Mouse (Mus musculus): ENCODE measurements around the gene Ubac2. TPM values are rescaled to one million over a fixed set of nuclear protein-coding genes. Genes with fewer than 3 reads are reported as not detected.

The Ubac2 gene
- polyA plus RNA-seq, 1 experiment from 2014 or later = 43.8 TPM

GRCm38 (mm10) chr14:122023928-122024327 lies 145.5 kb downstream of the Ubac2 start:
- Histone ChIP-seq H3K27ac (ENCODE audit: low read depth, low read length) (no peak overlapping the region), H3K4me2 (no peak overlapping the region), H3K9me3 (ENCODE audit: control insufficient read depth, low read length) (no peaks in the 10 kb centered on the region), H3K27me3 (replicated peaks; ENCODE audit: control insufficient read depth, insufficient read depth, low read length) (no peaks in the 10 kb centered on the region), H3K4me1 (replicated peaks; ENCODE audit: control insufficient read depth, insufficient read depth, low read length) (peaks cover 25% of the 10 kb centered on the region), H3K4me3 (ENCODE audit: low read depth, low read length) (no peak overlapping the region), H3K9ac (ENCODE audit: low read depth, low read length) (no peak overlapping the region), H3K36me3 (ENCODE audit: control insufficient read depth, insufficient read depth, low read length) (peaks cover 5% of the 10 kb centered on the region; the same call in 1 of the 2 replicates)
- ATAC-seq (replicated peaks; ENCODE audit: low FRiP score) (peak; percentile 71), DNase-seq (ENCODE audit: low spot score) (no peak)

GRCm38 (mm10) chr14:122028926-122029745 lies 150.7 kb downstream of the Ubac2 start:
- H3K9me3 ChIP-seq (ENCODE audit: control insufficient read depth, low read length) = no peaks in the 10 kb centered on the region
- no peak overlapping the region for H3K4me3 ChIP-seq (ENCODE audit: low read depth, low read length)
- DNase-seq (ENCODE audit: low spot score) = no peak
- WGBS = 66% methylated on average over 11 of the region's 11 CpGs
- ATAC-seq (replicated peaks; ENCODE audit: low FRiP score) = no peak
- H3K4me2 ChIP-seq = no peak overlapping the region
- no peaks in the 10 kb centered on the region for H3K36me3 ChIP-seq (ENCODE audit: control insufficient read depth, insufficient read depth, low read length)
- H3K27ac ChIP-seq (ENCODE audit: low read depth, low read length) = no peak overlapping the region
- H3K27me3 ChIP-seq (replicated peaks; ENCODE audit: control insufficient read depth, insufficient read depth, low read length) = no peaks in the 10 kb centered on the region
- H3K4me1 ChIP-seq (replicated peaks; ENCODE audit: control insufficient read depth, insufficient read depth, low read length) = peaks cover 8% of the 10 kb centered on the region
- no peak overlapping the region for H3K9ac ChIP-seq (ENCODE audit: low read depth, low read length)

- H3K27ac ChIP-seq (ENCODE audit: low read depth, low read length) = no peak overlapping the region
- 89% methylated on average over 4 of the region's 4 CpGs for WGBS
- H3K4me1 ChIP-seq (replicated peaks; ENCODE audit: control insufficient read depth, insufficient read depth, low read length) = peaks cover 1% of the 10 kb centered on the region; the same call in 1 of the 2 replicates
- H3K27me3 ChIP-seq (replicated peaks; ENCODE audit: control insufficient read depth, insufficient read depth, low read length) = no peaks in the 10 kb centered on the region
- ATAC-seq (replicated peaks; ENCODE audit: low FRiP score) (no peak), DNase-seq (ENCODE audit: low spot score) (no peak)
- no peak overlapping the region for H3K9ac ChIP-seq (ENCODE audit: low read depth, low read length)
- no peak overlapping the region for H3K4me3 ChIP-seq (ENCODE audit: low read depth, low read length)
- H3K36me3 ChIP-seq (ENCODE audit: control insufficient read depth, insufficient read depth, low read length) = no peaks in the 10 kb centered on the region
- H3K4me2 ChIP-seq = no peak overlapping the region
- H3K9me3 ChIP-seq (ENCODE audit: control insufficient read depth, low read length) = no peaks in the 10 kb centered on the region
Observed at GRCm38 (mm10) chr14:122029851-122030250, 151.4 kb downstream of the Ubac2 start.

- Histone ChIP-seq H3K4me3 (ENCODE audit: low read depth, low read length) (no peak overlapping the region), H3K36me3 (ENCODE audit: control insufficient read depth, insufficient read depth, low read length) (no peaks in the 10 kb centered on the region), H3K4me2 (no peak overlapping the region), H3K9me3 (ENCODE audit: control insufficient read depth, low read length) (no peaks in the 10 kb centered on the region), H3K27ac (ENCODE audit: low read depth, low read length) (no peak overlapping the region), H3K4me1 (replicated peaks; ENCODE audit: control insufficient read depth, insufficient read depth, low read length) (no peaks in the 10 kb centered on the region), H3K27me3 (replicated peaks; ENCODE audit: control insufficient read depth, insufficient read depth, low read length) (no peaks in the 10 kb centered on the region), H3K9ac (ENCODE audit: low read depth, low read length) (no peak overlapping the region)
- WGBS = 81% methylated on average over 2 of the region's 2 CpGs
- DNase-seq (ENCODE audit: low spot score) (no peak), ATAC-seq (replicated peaks; ENCODE audit: low FRiP score) (no peak)
Observed at GRCm38 (mm10) chr14:122032045-122032444, 153.6 kb downstream of the Ubac2 start.

GRCm38 (mm10) chr14:122034451-122034850 lies 156.0 kb downstream of the Ubac2 start, which contains the start of gene Timm8a2:
Gene Timm8a2 (plus strand): TSS chr14:122034674.
- DNase-seq (ENCODE audit: low spot score) (no peak), ATAC-seq (replicated peaks; ENCODE audit: low FRiP score) (no peak; the same call in 1 of the 2 replicates)
- WGBS = 88% methylated on average over 13 of the region's 13 CpGs
- Histone ChIP-seq H3K27me3 (replicated peaks; ENCODE audit: control insufficient read depth, insufficient read depth, low read length) (no peaks in the 10 kb centered on the region), H3K9ac (ENCODE audit: low read depth, low read length) (no peak within 1 kb of the TSS), H3K9me3 (ENCODE audit: control insufficient read depth, low read length) (no peaks in the 10 kb centered on the region), H3K4me2 (no peak within 1 kb of the TSS), H3K36me3 (ENCODE audit: control insufficient read depth, insufficient read depth, low read length) (no peaks in the 10 kb centered on the region), H3K27ac (ENCODE audit: low read depth, low read length) (no peak within 1 kb of the TSS), H3K4me1 (replicated peaks; ENCODE audit: control insufficient read depth, insufficient read depth, low read length) (no peaks in the 10 kb centered on the region), H3K4me3 (ENCODE audit: low read depth, low read length) (no peak within 1 kb of the TSS)

GRCm38 (mm10) chr14:122035181-122035580 lies 156.8 kb downstream of the Ubac2 start:
- no peaks in the 10 kb centered on the region for H3K36me3 ChIP-seq (ENCODE audit: control insufficient read depth, insufficient read depth, low read length)
- H3K9me3 ChIP-seq (ENCODE audit: control insufficient read depth, low read length) = no peaks in the 10 kb centered on the region
- H3K9ac ChIP-seq (ENCODE audit: low read depth, low read length) = no peak overlapping the region
- no peak for DNase-seq (ENCODE audit: low spot score)
- no peak overlapping the region for H3K4me2 ChIP-seq
- no peak overlapping the region for H3K4me3 ChIP-seq (ENCODE audit: low read depth, low read length)
- H3K27ac ChIP-seq (ENCODE audit: low read depth, low read length) = no peak overlapping the region
- no peak for ATAC-seq (replicated peaks; ENCODE audit: low FRiP score)
- H3K4me1 ChIP-seq (replicated peaks; ENCODE audit: control insufficient read depth, insufficient read depth, low read length) = no peaks in the 10 kb centered on the region
- 92% methylated on average over 1 of the region's 1 CpGs for WGBS
- H3K27me3 ChIP-seq (replicated peaks; ENCODE audit: control insufficient read depth, insufficient read depth, low read length) = no peaks in the 10 kb centered on the region

- peaks cover 2% of the 10 kb centered on the region for H3K4me1 ChIP-seq (replicated peaks; ENCODE audit: control insufficient read depth, insufficient read depth, low read length)
- 60% methylated on average over 2 of the region's 2 CpGs for WGBS
- DNase-seq (ENCODE audit: low spot score) (no peak), ATAC-seq (replicated peaks; ENCODE audit: low FRiP score) (no peak)
- H3K27me3 ChIP-seq (replicated peaks; ENCODE audit: control insufficient read depth, insufficient read depth, low read length) = no peaks in the 10 kb centered on the region
- H3K36me3 ChIP-seq (ENCODE audit: control insufficient read depth, insufficient read depth, low read length) = no peaks in the 10 kb centered on the region
- H3K27ac ChIP-seq (ENCODE audit: low read depth, low read length) = no peak overlapping the region
- H3K4me3 ChIP-seq (ENCODE audit: low read depth, low read length) = no peak overlapping the region
- no peak overlapping the region for H3K9ac ChIP-seq (ENCODE audit: low read depth, low read length)
- H3K4me2 ChIP-seq = no peak overlapping the region
- no peaks in the 10 kb centered on the region for H3K9me3 ChIP-seq (ENCODE audit: control insufficient read depth, low read length)
Observed at GRCm38 (mm10) chr14:122035860-122036259, 157.4 kb downstream of the Ubac2 start.

GRCm38 (mm10) chr14:122038874-122039647 lies 160.6 kb downstream of the Ubac2 start:
- no peaks in the 10 kb centered on the region for H3K9me3 ChIP-seq (ENCODE audit: control insufficient read depth, low read length)
- no peak overlapping the region for H3K4me2 ChIP-seq
- H3K36me3 ChIP-seq (ENCODE audit: control insufficient read depth, insufficient read depth, low read length) = no peaks in the 10 kb centered on the region
- no peak overlapping the region for H3K4me3 ChIP-seq (ENCODE audit: low read depth, low read length)
- H3K9ac ChIP-seq (ENCODE audit: low read depth, low read length) = no peak overlapping the region
- peaks cover 11% of the 10 kb centered on the region for H3K4me1 ChIP-seq (replicated peaks; ENCODE audit: control insufficient read depth, insufficient read depth, low read length)
- DNase-seq (ENCODE audit: low spot score) (no peak), ATAC-seq (replicated peaks; ENCODE audit: low FRiP score) (no peak)
- WGBS = 83% methylated on average over 13 of the region's 13 CpGs
- H3K27me3 ChIP-seq (replicated peaks; ENCODE audit: control insufficient read depth, insufficient read depth, low read length) = no peaks in the 10 kb centered on the region
- H3K27ac ChIP-seq (ENCODE audit: low read depth, low read length) = no peak overlapping the region

Measured in liver, embryonic 11.5 days (tissue).